Mouse (Mus musculus): Measurements from ENCODE around the gene Agbl4. TPM values are rescaled to one million over a fixed set of nuclear protein-coding genes. Genes with fewer than 3 reads are reported as not detected.

Gene Agbl4
- polyA plus RNA-seq, 1 experiment = 0.21 TPM

GRCm38 (mm10) chr4:111510129-111510528 lies 1112.7 kb downstream of the Agbl4 start:
- TF ChIP-seq POLR2A (IDR thresholded peaks at IDR 0.05; ENCODE audit: borderline replicate concordance, extremely low read depth, low read depth, low read length) (no peak), CTCF (IDR thresholded peaks at IDR 0.05; ENCODE audit: insufficient read depth, low read length) (0 out of 2 replicates have a peak, but pooled peaks have one; percentile 8)
- H3K4me1 ChIP-seq (ENCODE audit: control insufficient read depth, insufficient read depth, low read length) = no peaks in the 10 kb centered on the region
- WGBS = 15% methylated on average over 2 of the region's 2 CpGs
- DNase-seq = no peak
- H3K4me3 ChIP-seq (replicated peaks; ENCODE audit: extremely low read depth, low read depth, low read length) = no peak overlapping the region

GRCm38 (mm10) chr4:111513921-111514320 lies 1116.5 kb downstream of the Agbl4 start:
- TF ChIP-seq CTCF (IDR thresholded peaks at IDR 0.05; ENCODE audit: insufficient read depth, low read length) (no peak), POLR2A (IDR thresholded peaks at IDR 0.05; ENCODE audit: borderline replicate concordance, extremely low read depth, low read depth, low read length) (no peak)
- Histone ChIP-seq H3K4me3 (replicated peaks; ENCODE audit: extremely low read depth, low read depth, low read length) (no peak overlapping the region), H3K4me1 (ENCODE audit: control insufficient read depth, insufficient read depth, low read length) (no peaks in the 10 kb centered on the region)
- no peak for DNase-seq
- 35% methylated on average over 3 of the region's 3 CpGs for WGBS

GRCm38 (mm10) chr4:111516136-111516535 lies 1118.7 kb downstream of the Agbl4 start:
- no peak overlapping the region for H3K4me3 ChIP-seq (replicated peaks; ENCODE audit: extremely low read depth, low read depth, low read length)
- no peaks in the 10 kb centered on the region for H3K4me1 ChIP-seq (ENCODE audit: control insufficient read depth, insufficient read depth, low read length)
- no peak for DNase-seq
- WGBS = 96% methylated on average over 2 of the region's 2 CpGs
- no peak for TF ChIP-seq CTCF (IDR thresholded peaks at IDR 0.05; ENCODE audit: insufficient read depth, low read length)
- TF ChIP-seq POLR2A (IDR thresholded peaks at IDR 0.05; ENCODE audit: borderline replicate concordance, extremely low read depth, low read depth, low read length) = no peak

- TF ChIP-seq POLR2A (IDR thresholded peaks at IDR 0.05; ENCODE audit: borderline replicate concordance, extremely low read depth, low read depth, low read length) = no peak
- no peak for TF ChIP-seq CTCF (IDR thresholded peaks at IDR 0.05; ENCODE audit: insufficient read depth, low read length)
- 48% methylated on average over 4 of the region's 4 CpGs for WGBS
- DNase-seq = no peak
- no peak overlapping the region for H3K4me3 ChIP-seq (replicated peaks; ENCODE audit: extremely low read depth, low read depth, low read length)
- H3K4me1 ChIP-seq (ENCODE audit: control insufficient read depth, insufficient read depth, low read length) = no peaks in the 10 kb centered on the region
Observed at GRCm38 (mm10) chr4:111517063-111517792, 1119.8 kb downstream of the Agbl4 start.

- no peak for TF ChIP-seq POLR2A (IDR thresholded peaks at IDR 0.05; ENCODE audit: borderline replicate concordance, extremely low read depth, low read depth, low read length)
- TF ChIP-seq CTCF (IDR thresholded peaks at IDR 0.05; ENCODE audit: insufficient read depth, low read length) = no peak
- WGBS = 87% methylated on average over 4 of the region's 4 CpGs
- DNase-seq = no peak
- H3K4me3 ChIP-seq (replicated peaks; ENCODE audit: extremely low read depth, low read depth, low read length) = no peak overlapping the region
- no peaks in the 10 kb centered on the region for H3K4me1 ChIP-seq (ENCODE audit: control insufficient read depth, insufficient read depth, low read length)
Observed at GRCm38 (mm10) chr4:111518191-111518590, 1120.7 kb downstream of the Agbl4 start.

- Histone ChIP-seq H3K4me1 (ENCODE audit: control insufficient read depth, insufficient read depth, low read length) (no peaks in the 10 kb centered on the region), H3K4me3 (replicated peaks; ENCODE audit: extremely low read depth, low read depth, low read length) (no peak overlapping the region)
- WGBS = 60% methylated on average over 3 of the region's 3 CpGs
- TF ChIP-seq POLR2A (IDR thresholded peaks at IDR 0.05; ENCODE audit: borderline replicate concordance, extremely low read depth, low read depth, low read length) (no peak), CTCF (IDR thresholded peaks at IDR 0.05; ENCODE audit: insufficient read depth, low read length) (no peak)
- DNase-seq = no peak
Observed at GRCm38 (mm10) chr4:111519267-111519666, 1121.8 kb downstream of the Agbl4 start.

- no peak for DNase-seq
- TF ChIP-seq POLR2A (IDR thresholded peaks at IDR 0.05; ENCODE audit: borderline replicate concordance, extremely low read depth, low read depth, low read length) = no peak
- TF ChIP-seq CTCF (IDR thresholded peaks at IDR 0.05; ENCODE audit: insufficient read depth, low read length) = no peak
- no peaks in the 10 kb centered on the region for H3K4me1 ChIP-seq (ENCODE audit: control insufficient read depth, insufficient read depth, low read length)
- WGBS = 76% methylated on average over 2 of the region's 2 CpGs
- no peak overlapping the region for H3K4me3 ChIP-seq (replicated peaks; ENCODE audit: extremely low read depth, low read depth, low read length)
Observed at GRCm38 (mm10) chr4:111520006-111520405, 1122.5 kb downstream of the Agbl4 start.

GRCm38 (mm10) chr4:111522974-111523373 lies 1125.5 kb downstream of the Agbl4 start:
- DNase-seq = no peak
- H3K4me1 ChIP-seq (ENCODE audit: control insufficient read depth, insufficient read depth, low read length) = no peaks in the 10 kb centered on the region
- TF ChIP-seq CTCF (IDR thresholded peaks at IDR 0.05; ENCODE audit: insufficient read depth, low read length) (no peak), POLR2A (IDR thresholded peaks at IDR 0.05; ENCODE audit: borderline replicate concordance, extremely low read depth, low read depth, low read length) (no peak)
- H3K4me3 ChIP-seq (replicated peaks; ENCODE audit: extremely low read depth, low read depth, low read length) = no peak overlapping the region
- WGBS = 45% methylated on average over 2 of the region's 2 CpGs

- WGBS = 56% methylated on average over 6 of the region's 6 CpGs
- no peak for DNase-seq
- Histone ChIP-seq H3K4me3 (replicated peaks; ENCODE audit: extremely low read depth, low read depth, low read length) (no peak overlapping the region), H3K4me1 (ENCODE audit: control insufficient read depth, insufficient read depth, low read length) (no peaks in the 10 kb centered on the region)
- TF ChIP-seq POLR2A (IDR thresholded peaks at IDR 0.05; ENCODE audit: borderline replicate concordance, extremely low read depth, low read depth, low read length) (no peak), CTCF (IDR thresholded peaks at IDR 0.05; ENCODE audit: insufficient read depth, low read length) (no peak)
Observed at GRCm38 (mm10) chr4:111528961-111529360, 1131.5 kb downstream of the Agbl4 start.

GRCm38 (mm10) chr4:111529996-111530395 lies 1132.5 kb downstream of the Agbl4 start:
- TF ChIP-seq POLR2A (IDR thresholded peaks at IDR 0.05; ENCODE audit: borderline replicate concordance, extremely low read depth, low read depth, low read length) (no peak), CTCF (IDR thresholded peaks at IDR 0.05; ENCODE audit: insufficient read depth, low read length) (no peak)
- no peak for DNase-seq
- H3K4me1 ChIP-seq (ENCODE audit: control insufficient read depth, insufficient read depth, low read length) = no peaks in the 10 kb centered on the region
- 75% methylated on average over 4 of the region's 4 CpGs for WGBS
- H3K4me3 ChIP-seq (replicated peaks; ENCODE audit: extremely low read depth, low read depth, low read length) = no peak overlapping the region
